Mouse (Mus musculus) intestine, embryonic 14.5 days (tissue): ENCODE measurements around the gene Msl3l2. TPM values are rescaled to one million over a fixed set of nuclear protein-coding genes. Genes with fewer than 3 reads are reported as not detected.

Experiments used
- ATAC-seq: fragments of 200-750 bp; cut with Nextera tagmentation; replicated peaks from 2 replicates; pipeline ENCODE4 v1.8.0; 2017; ENCODE audit warnings: low read depth, moderate number of reproducible peaks, moderate TSS enrichment, moderate library complexity; ENCODE audit not compliant: low FRiP score, low TSS enrichment
- DNase-seq: peaks from one replicate; pipeline ENCODE4 v3.0.0-alpha.2; 2018; ENCODE audit warnings: low spot score
- H3K27ac ChIP-seq: fragments of 300-500 bp; sonication (generic); 2 replicates; pipeline ENCODE4 v1.5.1; 2014; ENCODE audit warnings: low read depth, mild to moderate bottlenecking, control low read depth
- H3K27me3 ChIP-seq: fragments of 300-500 bp; sonication (generic); replicated peaks from 2 replicates; pipeline ENCODE4 v1.6.1; 2014; ENCODE audit warnings: low read length, control low read depth; ENCODE audit not compliant: control insufficient read depth, insufficient read depth
- H3K36me3 ChIP-seq: fragments of 300-500 bp; sonication (generic); 2 replicates; pipeline ENCODE4 v1.6.1; 2014; ENCODE audit warnings: low read length, control low read depth; ENCODE audit not compliant: control insufficient read depth, insufficient read depth
- H3K4me1 ChIP-seq: fragments of 300-500 bp; sonication (generic); replicated peaks from 2 replicates; pipeline ENCODE4 v1.6.1; 2014; ENCODE audit warnings: low read length, control low read depth, mixed read lengths; ENCODE audit not compliant: control insufficient read depth, insufficient read depth
- H3K4me2 ChIP-seq: fragments of 300-500 bp; sonication (generic); 2 replicates; pipeline ENCODE4 v1.6.1; 2014; ENCODE audit warnings: low read length
- H3K4me3 ChIP-seq: fragments of 300-500 bp; sonication (generic); 2 replicates; pipeline ENCODE4 v1.5.1; 2014; ENCODE audit warnings: low read depth, low read length, control low read depth, mixed read lengths
- H3K9ac ChIP-seq: fragments of 300-500 bp; sonication (generic); 2 replicates; pipeline ENCODE4 v1.6.1; 2014; ENCODE audit warnings: mild to moderate bottlenecking, low read length
- H3K9me3 ChIP-seq: fragments of 300-500 bp; sonication (generic); 2 replicates; pipeline ENCODE4 v1.6.1; 2016; ENCODE audit warnings: low read length, control low read depth; ENCODE audit not compliant: control insufficient read depth
- WGBS: fragments of 180-500 bp; shearing (Covaris S2); extraction: QIAGEN DNeasy Blood & Tissue Kit; methylation state at CpG from one replicate; pipeline ENCODE4 v1.1.7; 2014; 5-methylcytosine and 5-hydroxymethylcytosine counted together
- polyA plus RNA-seq: library from polyadenylated mRNA; unstranded; fragments of >200 nt; fragmentation: Nextera tagmentation; extraction: Ambion mirVana; gene quantifications from 2 replicates; pipeline ENCODE4 v1.2.1, GENCODE M21; 2014

The Msl3l2 gene
- polyA plus RNA-seq, 1 experiment from 2014 or later, result 5.9 TPM

GRCm38 (mm10) chr10:56099641-56100310, 6.9 kb upstream of the Msl3l2 start:
- 85% methylated on average over 3 of the region's 3 CpGs for WGBS
- H3K4me2 ChIP-seq, result no peak overlapping the region
- no peak overlapping the region for H3K4me3 ChIP-seq
- no peaks in the 10 kb centered on the region for H3K27me3 ChIP-seq
- H3K27ac ChIP-seq, result no peak overlapping the region
- no peaks in the 10 kb centered on the region for H3K9me3 ChIP-seq
- DNase-seq (no peak), ATAC-seq (no peak)
- no peaks in the 10 kb centered on the region for H3K4me1 ChIP-seq
- H3K9ac ChIP-seq, result no peak overlapping the region
- H3K36me3 ChIP-seq, result no peaks in the 10 kb centered on the region

GRCm38 (mm10) chr10:56106996-56107334, 248 bp downstream of the Msl3l2 start:
- Histone ChIP-seq H3K4me1 (no peaks in the 10 kb centered on the region), H3K27ac (no peak overlapping the region), H3K9me3 (no peaks in the 10 kb centered on the region), H3K36me3 (no peaks in the 10 kb centered on the region), H3K4me3 (peak overlapping the region; percentile 20), H3K9ac (peak overlapping the region; percentile 34; the same call in 1 of the 2 replicates), H3K4me2 (peak overlapping the region; percentile 43), H3K27me3 (no peaks in the 10 kb centered on the region)
- DNase-seq (no peak), ATAC-seq (no peak)
- WGBS, result 44% methylated on average over 1 of the region's 1 CpGs

DNA sequence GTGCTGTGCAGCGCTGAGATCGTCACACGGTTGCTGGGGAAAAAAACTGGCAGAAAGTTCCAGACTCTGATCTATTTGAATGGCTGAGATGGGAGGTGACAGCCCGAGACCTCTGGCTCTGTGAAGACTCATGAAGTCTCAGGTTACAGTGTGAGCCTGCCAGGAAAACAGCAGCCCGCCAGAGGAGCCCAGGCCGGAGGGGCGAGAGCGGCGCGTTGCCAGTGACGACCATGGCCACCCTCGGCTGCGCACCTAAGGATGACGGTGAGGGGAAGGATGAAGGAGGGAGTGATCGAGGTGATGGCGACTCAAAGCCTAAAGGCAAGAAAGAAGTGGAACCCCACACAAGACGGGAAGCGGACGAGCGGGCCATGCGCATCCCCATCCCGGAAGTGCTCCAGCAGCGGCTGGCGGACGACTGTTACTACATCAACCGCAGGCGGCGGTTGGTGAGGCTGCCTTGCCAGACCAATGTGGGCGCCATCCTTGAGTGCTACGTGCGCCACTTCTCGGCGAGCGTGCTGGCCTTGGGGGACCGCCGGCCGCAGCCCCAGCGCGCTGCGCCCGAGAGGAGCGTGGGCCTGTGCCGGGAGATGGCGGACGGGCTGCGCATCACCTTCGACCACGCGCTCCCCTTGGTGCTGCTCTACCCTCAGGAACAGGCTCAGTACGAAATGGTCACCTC, 8.4 kb downstream of the Msl3l2 start:
- DNase-seq, result peak; percentile 91

GRCm38 (mm10) chr10:56115636-56116180, 9.0 kb downstream of the Msl3l2 start:
- H3K4me3 ChIP-seq, result peak overlapping the region; percentile 53
- no peaks in the 10 kb centered on the region for H3K9me3 ChIP-seq
- no peaks in the 10 kb centered on the region for H3K36me3 ChIP-seq
- no peaks in the 10 kb centered on the region for H3K27me3 ChIP-seq
- peak overlapping the region; percentile 89 for H3K4me2 ChIP-seq
- H3K9ac ChIP-seq, result peak overlapping the region; percentile 65
- WGBS, result 17% methylated on average over 25 of the region's 27 CpGs
- peak overlapping the region; percentile 62; the same call in 1 of the 2 replicates for H3K27ac ChIP-seq
- H3K4me1 ChIP-seq, result 0 out of 2 replicates have a peak, but pooled peaks cover 5% of the 10 kb centered on the region
- ATAC-seq, result peak; percentile 74
- DNase-seq, result no peak

More for the DNA sequence above, 8.4 kb downstream of the Msl3l2 start:
- H3K4me1 ChIP-seq, result 0 out of 2 replicates have a peak, but pooled peaks cover 5% of the 10 kb centered on the region
- H3K27ac ChIP-seq, result peak overlapping the region; percentile 62; the same call in 1 of the 2 replicates
- peak overlapping the region; percentile 65 for H3K9ac ChIP-seq
- peak overlapping the region; percentile 53 for H3K4me3 ChIP-seq
- no peaks in the 10 kb centered on the region for H3K9me3 ChIP-seq
- 1% methylated on average over 49 of the region's 50 CpGs for WGBS
- no peaks in the 10 kb centered on the region for H3K36me3 ChIP-seq
- peak overlapping the region; percentile 89 for H3K4me2 ChIP-seq
- peak; percentile 88 for ATAC-seq
- H3K27me3 ChIP-seq, result no peaks in the 10 kb centered on the region

DNA sequence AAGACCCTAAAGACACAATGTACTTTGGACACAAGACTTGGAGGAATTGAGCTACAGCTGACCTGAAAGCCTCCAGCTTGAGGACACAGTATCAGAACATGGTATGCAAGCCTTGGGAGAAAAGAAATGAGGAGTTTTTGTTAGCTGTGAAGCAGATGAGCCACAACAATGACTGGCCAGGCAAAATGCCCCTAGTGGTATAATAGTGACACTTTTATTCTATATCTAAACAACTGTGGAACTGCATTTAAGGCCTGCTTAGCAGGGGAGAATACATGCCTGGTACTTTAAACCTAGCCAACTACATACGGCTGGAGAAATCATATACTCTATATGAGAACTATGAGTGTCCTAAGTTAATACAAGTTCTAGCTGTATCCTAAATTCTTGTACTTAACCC, 20.3 kb downstream of the Msl3l2 start:
- no peaks in the 10 kb centered on the region for H3K9me3 ChIP-seq
- H3K27ac ChIP-seq, result no peak overlapping the region
- H3K4me3 ChIP-seq, result no peak overlapping the region
- no peaks in the 10 kb centered on the region for H3K27me3 ChIP-seq
- no peaks in the 10 kb centered on the region for H3K4me1 ChIP-seq
- H3K36me3 ChIP-seq, result no peaks in the 10 kb centered on the region
- no peak overlapping the region for H3K4me2 ChIP-seq
- WGBS, result 96% methylated on average over 1 of the region's 1 CpGs
- no peak for DNase-seq
- H3K9ac ChIP-seq, result no peak overlapping the region
- no peak for ATAC-seq

- Histone ChIP-seq H3K4me1 (no peaks in the 10 kb centered on the region), H3K27ac (no peak overlapping the region), H3K4me3 (no peak overlapping the region), H3K27me3 (no peaks in the 10 kb centered on the region), H3K9ac (no peak overlapping the region), H3K36me3 (no peaks in the 10 kb centered on the region), H3K4me2 (no peak overlapping the region), H3K9me3 (no peaks in the 10 kb centered on the region)
- ATAC-seq (no peak), DNase-seq (no peak)
- 86% methylated on average over 2 of the region's 2 CpGs for WGBS
Observed at GRCm38 (mm10) chr10:56129642-56130041, 22.9 kb downstream of the Msl3l2 start.

- H3K9me3 ChIP-seq, result no peaks in the 10 kb centered on the region
- no peak overlapping the region for H3K9ac ChIP-seq
- no peak overlapping the region for H3K4me2 ChIP-seq
- no peaks in the 10 kb centered on the region for H3K4me1 ChIP-seq
- no peaks in the 10 kb centered on the region for H3K27me3 ChIP-seq
- no peak overlapping the region for H3K4me3 ChIP-seq
- no peak overlapping the region for H3K27ac ChIP-seq
- WGBS, result 93% methylated on average over 5 of the region's 5 CpGs
- no peaks in the 10 kb centered on the region for H3K36me3 ChIP-seq
- DNase-seq (no peak), ATAC-seq (no peak)
Observed at GRCm38 (mm10) chr10:56137191-56137590, 30.5 kb downstream of the Msl3l2 start.

DNA sequence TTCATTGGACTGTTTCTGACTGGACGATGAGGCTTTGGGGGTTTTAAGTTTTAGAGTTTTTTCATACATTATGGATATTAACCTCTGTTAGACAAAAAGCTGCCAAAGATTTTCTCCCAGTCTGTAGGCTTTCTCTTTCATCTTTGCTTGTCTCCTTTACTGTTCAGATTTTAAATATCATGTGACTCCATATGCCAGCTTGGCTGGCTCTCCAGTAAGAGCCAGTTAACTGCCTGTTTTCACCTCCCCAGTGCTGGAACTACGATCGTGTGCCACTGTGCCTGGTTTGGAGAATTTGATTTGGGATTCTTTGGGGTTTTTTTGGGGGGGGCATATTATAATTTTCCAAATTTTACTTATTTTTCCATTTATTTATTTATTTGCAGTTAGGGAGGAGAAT, 42.2 kb downstream of the Msl3l2 start:
- Histone ChIP-seq H3K9me3 (no peaks in the 10 kb centered on the region), H3K27me3 (no peaks in the 10 kb centered on the region), H3K36me3 (no peaks in the 10 kb centered on the region), H3K4me3 (no peak overlapping the region), H3K27ac (no peak overlapping the region), H3K4me1 (no peaks in the 10 kb centered on the region), H3K9ac (no peak overlapping the region), H3K4me2 (no peak overlapping the region)
- DNase-seq (no peak), ATAC-seq (no peak)
- WGBS, result 94% methylated on average over 3 of the region's 3 CpGs
